Mouse (Mus musculus): ENCODE results near the gene Nf1. TPM values are rescaled to one million over a fixed set of nuclear protein-coding genes. Genes with fewer than 3 reads are reported as not detected.

The Nf1 gene
- polyA plus RNA-seq, 1 experiment from 2014 or later, result 12.5 TPM

GRCm38 (mm10) chr11:79520772-79521171, 181.3 kb downstream of the Nf1 start:
- peak overlapping the region; percentile 98 for H3K27ac ChIP-seq
- peaks cover 94% of the 10 kb centered on the region for H3K79me2 ChIP-seq (ENCODE audit: inconsistent target)
- H3K36me3 ChIP-seq (ENCODE audit: inconsistent target), result peaks cover 14% of the 10 kb centered on the region; the same call in 1 of the 2 replicates
- H3K4me3 ChIP-seq (ENCODE audit: inconsistent target), result peak overlapping the region; percentile 58

GRCm38 (mm10) chr11:79521930-79522329, 182.4 kb downstream of the Nf1 start:
- Histone ChIP-seq H3K4me3 (ENCODE audit: inconsistent target) (peak overlapping the region; percentile 58), H3K27ac (peak overlapping the region; percentile 98), H3K79me2 (ENCODE audit: inconsistent target) (peaks cover 92% of the 10 kb centered on the region), H3K36me3 (ENCODE audit: inconsistent target) (peaks cover 8% of the 10 kb centered on the region)

GRCm38 (mm10) chr11:79522944-79523343, 183.5 kb downstream of the Nf1 start:
- 0% methylated on average over 1 of the region's 1 CpGs for WGBS (ENCODE audit: missing documents)

GRCm38 (mm10) chr11:79523560-79524309, 184.2 kb downstream of the Nf1 start, which contains the start of gene Evi2b:
Evi2b (minus strand) TSS chr11:79523762.
- Histone ChIP-seq H3K4me3 (ENCODE audit: inconsistent target) (peak within 1 kb of the TSS; percentile 58), H3K79me2 (ENCODE audit: inconsistent target) (peaks cover 79% of the 10 kb centered on the region), H3K27ac (peak within 1 kb of the TSS; percentile 98), H3K36me3 (ENCODE audit: inconsistent target) (peaks cover 8% of the 10 kb centered on the region)
- WGBS (ENCODE audit: missing documents), result 0% methylated on average over 10 of the region's 10 CpGs

More at GRCm38 (mm10) chr11:79522944-79523343, 183.5 kb downstream of the Nf1 start:
- peaks cover 8% of the 10 kb centered on the region for H3K36me3 ChIP-seq (ENCODE audit: inconsistent target)
- peak overlapping the region; percentile 98 for H3K27ac ChIP-seq
- peaks cover 82% of the 10 kb centered on the region for H3K79me2 ChIP-seq (ENCODE audit: inconsistent target)
- peak overlapping the region; percentile 58 for H3K4me3 ChIP-seq (ENCODE audit: inconsistent target)

GRCm38 (mm10) chr11:79524310-79524575, 184.8 kb downstream of the Nf1 start:
- peak overlapping the region; percentile 58; the same call in 1 of the 2 replicates for H3K4me3 ChIP-seq (ENCODE audit: inconsistent target)

GRCm38 (mm10) chr11:79526549-79526948, 187.1 kb downstream of the Nf1 start:
- WGBS (ENCODE audit: missing documents), result 63% methylated on average over 3 of the region's 3 CpGs
- no peak overlapping the region for H3K4me3 ChIP-seq (ENCODE audit: inconsistent target)
- peak overlapping the region; percentile 98 for H3K27ac ChIP-seq
- peaks cover 8% of the 10 kb centered on the region for H3K36me3 ChIP-seq (ENCODE audit: inconsistent target)
- H3K79me2 ChIP-seq (ENCODE audit: inconsistent target), result peaks cover 85% of the 10 kb centered on the region

More at GRCm38 (mm10) chr11:79524310-79524575, 184.8 kb downstream of the Nf1 start:
- H3K79me2 ChIP-seq (ENCODE audit: inconsistent target), result peaks cover 79% of the 10 kb centered on the region
- peaks cover 8% of the 10 kb centered on the region for H3K36me3 ChIP-seq (ENCODE audit: inconsistent target)
- peak overlapping the region; percentile 98 for H3K27ac ChIP-seq
- WGBS (ENCODE audit: missing documents), result 10% methylated on average over 1 of the region's 1 CpGs

GRCm38 (mm10) chr11:79527015-79527738, 187.7 kb downstream of the Nf1 start:
- peak overlapping the region; percentile 98 for H3K27ac ChIP-seq
- H3K79me2 ChIP-seq (ENCODE audit: inconsistent target), result peaks cover 83% of the 10 kb centered on the region
- H3K36me3 ChIP-seq (ENCODE audit: inconsistent target), result peaks cover 8% of the 10 kb centered on the region
- H3K4me3 ChIP-seq (ENCODE audit: inconsistent target), result peak overlapping the region; percentile 3; the same call in 1 of the 2 replicates
- WGBS (ENCODE audit: missing documents), result 18% methylated on average over 15 of the region's 15 CpGs

GRCm38 (mm10) chr11:79527739-79528384, 188.4 kb downstream of the Nf1 start:
- WGBS (ENCODE audit: missing documents), result 12% methylated on average over 5 of the region's 5 CpGs
- Histone ChIP-seq H3K79me2 (ENCODE audit: inconsistent target) (peaks cover 76% of the 10 kb centered on the region), H3K27ac (peak overlapping the region; percentile 98), H3K36me3 (ENCODE audit: inconsistent target) (peaks cover 8% of the 10 kb centered on the region), H3K4me3 (ENCODE audit: inconsistent target) (peak overlapping the region; percentile 64)

- H3K4me3 ChIP-seq (ENCODE audit: inconsistent target), result peak overlapping the region; percentile 64
- peaks cover 69% of the 10 kb centered on the region for H3K79me2 ChIP-seq (ENCODE audit: inconsistent target)
- peak overlapping the region; percentile 98 for H3K27ac ChIP-seq
These were observed 189.1 kb downstream of the Nf1 start for GRCm38 (mm10) chr11:79528601-79529000.

GRCm38 (mm10) chr11:79529226-79529625, 189.7 kb downstream of the Nf1 start:
- WGBS (ENCODE audit: missing documents), result 86% methylated on average over 4 of the region's 6 CpGs
- Histone ChIP-seq H3K36me3 (ENCODE audit: inconsistent target) (peaks cover 8% of the 10 kb centered on the region), H3K27ac (peak overlapping the region; percentile 98), H3K4me3 (ENCODE audit: inconsistent target) (peak overlapping the region; percentile 64), H3K79me2 (ENCODE audit: inconsistent target) (peaks cover 63% of the 10 kb centered on the region)

More at GRCm38 (mm10) chr11:79528601-79529000, 189.1 kb downstream of the Nf1 start:
- H3K36me3 ChIP-seq (ENCODE audit: inconsistent target), result peaks cover 8% of the 10 kb centered on the region
- WGBS (ENCODE audit: missing documents), result 53% methylated on average over 3 of the region's 3 CpGs

- H3K4me3 ChIP-seq (ENCODE audit: inconsistent target), result peak overlapping the region; percentile 64
- H3K27ac ChIP-seq, result peak overlapping the region; percentile 98
- peaks cover 58% of the 10 kb centered on the region for H3K79me2 ChIP-seq (ENCODE audit: inconsistent target)
- peaks cover 8% of the 10 kb centered on the region for H3K36me3 ChIP-seq (ENCODE audit: inconsistent target)
- 63% methylated on average over 2 of the region's 2 CpGs for WGBS (ENCODE audit: missing documents)
These were observed 190.2 kb downstream of the Nf1 start for GRCm38 (mm10) chr11:79529736-79530135.

- Histone ChIP-seq H3K4me3 (ENCODE audit: inconsistent target) (peak within 1 kb of the TSS; percentile 64), H3K36me3 (ENCODE audit: inconsistent target) (peaks cover 8% of the 10 kb centered on the region), H3K79me2 (ENCODE audit: inconsistent target) (peaks cover 51% of the 10 kb centered on the region), H3K27ac (peak within 1 kb of the TSS; percentile 98)
- WGBS (ENCODE audit: missing documents), result 0% methylated on average over 7 of the region's 7 CpGs
These were observed 190.9 kb downstream of the Nf1 start, which contains the start of the genes Evi2 and Evi2a for GRCm38 (mm10) chr11:79530333-79530761. Evi2 (minus strand) TSS chr11:79530589. Evi2a (minus strand) TSS chr11:79530609.

GRCm38 (mm10) chr11:79530774-79531173, 191.3 kb downstream of the Nf1 start:
- peaks cover 5% of the 10 kb centered on the region for H3K36me3 ChIP-seq (ENCODE audit: inconsistent target)
- H3K4me3 ChIP-seq (ENCODE audit: inconsistent target), result peak overlapping the region; percentile 64; the same call in 1 of the 2 replicates
- WGBS (ENCODE audit: missing documents), result 73% methylated on average over 11 of the region's 11 CpGs
- H3K27ac ChIP-seq, result peak overlapping the region; percentile 98
- H3K79me2 ChIP-seq (ENCODE audit: inconsistent target), result peaks cover 47% of the 10 kb centered on the region

- WGBS (ENCODE audit: missing documents), result 74% methylated on average over 4 of the region's 4 CpGs
These were observed 192.0 kb downstream of the Nf1 start for GRCm38 (mm10) chr11:79531485-79531884.

More at GRCm38 (mm10) chr11:79531485-79531884, 192.0 kb downstream of the Nf1 start:
- Histone ChIP-seq H3K4me3 (ENCODE audit: inconsistent target) (no peak overlapping the region), H3K27ac (peak overlapping the region; percentile 5; the same call in 1 of the 2 replicates), H3K36me3 (ENCODE audit: inconsistent target) (no peaks in the 10 kb centered on the region), H3K79me2 (ENCODE audit: inconsistent target) (peaks cover 40% of the 10 kb centered on the region)

All from macrophage (primary cell).